Mouse (Mus musculus) hindbrain, embryonic 15.5 days (tissue): ENCODE measurements around the gene Ccdc158. TPM values are rescaled to one million over a fixed set of nuclear protein-coding genes. Genes with fewer than 3 reads are reported as not detected.

Source experiments
- ATAC-seq: fragments of 200-750 bp; cut with Nextera tagmentation; 2 replicates; pipeline ENCODE4 v1.8.0; 2017; ENCODE audit warnings: low read depth, moderate number of reproducible peaks, moderate TSS enrichment; ENCODE audit not compliant: low FRiP score
- H3K27ac ChIP-seq: fragments of 300-500 bp; sonication (generic); replicated peaks from 2 replicates; pipeline ENCODE4 v1.5.1; 2015; ENCODE audit warnings: mild to moderate bottlenecking, inconsistent platforms
- H3K27me3 ChIP-seq: fragments of 300-500 bp; sonication (generic); 2 replicates; pipeline ENCODE4 v1.6.1; 2015; ENCODE audit warnings: control low read depth, inconsistent platforms
- H3K36me3 ChIP-seq: fragments of 300-500 bp; sonication (generic); 2 replicates; pipeline ENCODE4 v1.6.1; 2015; ENCODE audit warnings: control low read depth, inconsistent platforms
- H3K4me1 ChIP-seq: fragments of 300-500 bp; sonication (generic); replicated peaks from 2 replicates; pipeline ENCODE4 v1.6.1; 2015; ENCODE audit warnings: control low read depth, inconsistent platforms
- H3K4me2 ChIP-seq: fragments of 300-500 bp; sonication (generic); 2 replicates; pipeline ENCODE4 v1.6.1; 2015; ENCODE audit warnings: moderate library complexity, mild to moderate bottlenecking, inconsistent platforms
- H3K4me3 ChIP-seq: fragments of 300-500 bp; sonication (generic); 2 replicates; pipeline ENCODE4 v1.5.1; 2015; ENCODE audit warnings: mild to moderate bottlenecking, inconsistent platforms
- H3K9ac ChIP-seq: fragments of 300-500 bp; sonication (generic); 2 replicates; pipeline ENCODE4 v1.6.1; 2015; ENCODE audit warnings: inconsistent platforms
- H3K9me3 ChIP-seq: fragments of 300-500 bp; sonication (generic); 2 replicates; pipeline ENCODE4 v1.6.1; 2016; ENCODE audit warnings: control low read depth, inconsistent platforms
- whole genome bisulfite sequencing: fragments of 180-500 bp; shearing (Covaris S2); methylation state at CpG from one replicate; pipeline ENCODE4 v1.1.7; 2015; 5-methylcytosine and 5-hydroxymethylcytosine counted together
- polyA plus RNA-seq: library from polyadenylated mRNA; unstranded; fragments of >200 nt; fragmentation: Nextera tagmentation; extraction: Ambion mirVana; gene quantifications from 2 replicates; pipeline ENCODE4 v1.2.1, GENCODE M21; 2015

The Ccdc158 gene
- polyA plus RNA-seq, 1 experiment from 2014 or later, result 0.31 TPM

- no peak for ATAC-seq
- Histone ChIP-seq H3K4me1 (peaks cover 6% of the 10 kb centered on the region; the same call in 1 of the 2 replicates), H3K36me3 (no peaks in the 10 kb centered on the region), H3K4me3 (no peak overlapping the region), H3K4me2 (no peak overlapping the region), H3K27me3 (no peaks in the 10 kb centered on the region), H3K9ac (no peak overlapping the region), H3K9me3 (no peaks in the 10 kb centered on the region), H3K27ac (no peak overlapping the region)
- WGBS, result 74% methylated on average over 8 of the region's 8 CpGs
Measured at GRCm38 (mm10) chr5:92703671-92704070, 28.6 kb upstream of the Ccdc158 start.

- WGBS, result 68% methylated on average over 11 of the region's 11 CpGs
- no peak overlapping the region for H3K4me2 ChIP-seq
- no peaks in the 10 kb centered on the region for H3K9me3 ChIP-seq
- no peak overlapping the region for H3K27ac ChIP-seq
- no peak overlapping the region for H3K4me3 ChIP-seq
- no peaks in the 10 kb centered on the region for H3K27me3 ChIP-seq
- ATAC-seq, result no peak
- no peak overlapping the region for H3K9ac ChIP-seq
- no peaks in the 10 kb centered on the region for H3K36me3 ChIP-seq
- peaks cover 15% of the 10 kb centered on the region for H3K4me1 ChIP-seq
Measured at GRCm38 (mm10) chr5:92701750-92702149, 26.7 kb upstream of the Ccdc158 start.

GRCm38 (mm10) chr5:92698837-92699529 lies 23.9 kb upstream of the Ccdc158 start:
- Histone ChIP-seq H3K36me3 (no peaks in the 10 kb centered on the region), H3K9me3 (no peaks in the 10 kb centered on the region), H3K4me3 (peak overlapping the region; percentile 33), H3K9ac (peak overlapping the region; percentile 29), H3K27ac (peak overlapping the region; percentile 65), H3K4me1 (peaks cover 15% of the 10 kb centered on the region), H3K4me2 (peak overlapping the region; percentile 57), H3K27me3 (no peaks in the 10 kb centered on the region)
- 9% methylated on average over 17 of the region's 17 CpGs for WGBS
- peak; percentile 65 for ATAC-seq

- WGBS, result under 1% methylated on average over 15 of the region's 15 CpGs
- ATAC-seq, result peak; percentile 63
- Histone ChIP-seq H3K9ac (peak overlapping the region; percentile 29), H3K9me3 (no peaks in the 10 kb centered on the region), H3K27me3 (no peaks in the 10 kb centered on the region), H3K4me1 (peaks cover 15% of the 10 kb centered on the region), H3K27ac (peak overlapping the region; percentile 65), H3K4me2 (peak overlapping the region; percentile 57), H3K4me3 (peak overlapping the region; percentile 33), H3K36me3 (no peaks in the 10 kb centered on the region)
Measured at GRCm38 (mm10) chr5:92698131-92698836, 23.2 kb upstream of the Ccdc158 start.

GRCm38 (mm10) chr5:92694316-92694995 lies 19.4 kb upstream of the Ccdc158 start:
- no peaks in the 10 kb centered on the region for H3K36me3 ChIP-seq
- no peak overlapping the region for H3K4me2 ChIP-seq
- no peaks in the 10 kb centered on the region for H3K9me3 ChIP-seq
- no peak overlapping the region for H3K27ac ChIP-seq
- 0 out of 2 replicates have a peak, but pooled peaks have one; percentile 29 for ATAC-seq
- no peak overlapping the region for H3K9ac ChIP-seq
- H3K27me3 ChIP-seq, result no peaks in the 10 kb centered on the region
- 59% methylated on average over 10 of the region's 10 CpGs for WGBS
- H3K4me3 ChIP-seq, result no peak overlapping the region
- peaks cover 15% of the 10 kb centered on the region for H3K4me1 ChIP-seq

GRCm38 (mm10) chr5:92693744-92694143 lies 18.7 kb upstream of the Ccdc158 start:
- Histone ChIP-seq H3K4me2 (no peak overlapping the region), H3K36me3 (no peaks in the 10 kb centered on the region), H3K9me3 (no peaks in the 10 kb centered on the region), H3K27me3 (no peaks in the 10 kb centered on the region), H3K9ac (no peak overlapping the region), H3K27ac (no peak overlapping the region), H3K4me1 (peaks cover 9% of the 10 kb centered on the region), H3K4me3 (no peak overlapping the region)
- ATAC-seq, result no peak
- WGBS, result 97% methylated on average over 3 of the region's 3 CpGs

- 60% methylated on average over 16 of the region's 16 CpGs for WGBS
Measured at GRCm38 (mm10) chr5:92692206-92693007, 17.3 kb upstream of the Ccdc158 start.

GRCm38 (mm10) chr5:92688569-92688968 lies 13.5 kb upstream of the Ccdc158 start:
- Histone ChIP-seq H3K9ac (no peak overlapping the region), H3K4me2 (no peak overlapping the region), H3K9me3 (no peaks in the 10 kb centered on the region), H3K27me3 (no peaks in the 10 kb centered on the region), H3K4me1 (peaks cover 4% of the 10 kb centered on the region), H3K27ac (no peak overlapping the region), H3K4me3 (no peak overlapping the region), H3K36me3 (no peaks in the 10 kb centered on the region)
- ATAC-seq, result no peak
- WGBS, result 86% methylated on average over 9 of the region's 9 CpGs

More at GRCm38 (mm10) chr5:92692206-92693007, 17.3 kb upstream of the Ccdc158 start:
- Histone ChIP-seq H3K27ac (no peak overlapping the region), H3K36me3 (no peaks in the 10 kb centered on the region), H3K9me3 (no peaks in the 10 kb centered on the region), H3K9ac (no peak overlapping the region), H3K4me1 (no peaks in the 10 kb centered on the region), H3K27me3 (no peaks in the 10 kb centered on the region), H3K4me2 (no peak overlapping the region), H3K4me3 (no peak overlapping the region)
- no peak for ATAC-seq

- 82% methylated on average over 5 of the region's 5 CpGs for WGBS
- H3K36me3 ChIP-seq, result no peaks in the 10 kb centered on the region
- no peak overlapping the region for H3K27ac ChIP-seq
- no peak for ATAC-seq
- H3K4me2 ChIP-seq, result no peak overlapping the region
- no peaks in the 10 kb centered on the region for H3K9me3 ChIP-seq
- H3K4me1 ChIP-seq, result peaks cover 8% of the 10 kb centered on the region
- no peaks in the 10 kb centered on the region for H3K27me3 ChIP-seq
- H3K9ac ChIP-seq, result no peak overlapping the region
- H3K4me3 ChIP-seq, result no peak overlapping the region
Measured at GRCm38 (mm10) chr5:92688124-92688523, 13.1 kb upstream of the Ccdc158 start.

GRCm38 (mm10) chr5:92684715-92685460 lies 9.8 kb upstream of the Ccdc158 start:
- Histone ChIP-seq H3K36me3 (no peaks in the 10 kb centered on the region), H3K27me3 (0 out of 2 replicates have a peak, but pooled peaks cover 4% of the 10 kb centered on the region), H3K27ac (no peak overlapping the region), H3K4me1 (peaks cover 13% of the 10 kb centered on the region), H3K4me2 (peak overlapping the region; percentile 14; the same call in 1 of the 2 replicates), H3K9me3 (no peaks in the 10 kb centered on the region), H3K4me3 (0 out of 2 replicates have a peak overlapping the region, but pooled peaks have one; percentile 9), H3K9ac (no peak overlapping the region)
- WGBS, result 86% methylated on average over 16 of the region's 16 CpGs
- ATAC-seq, result no peak
